Mouse (Mus musculus): ENCODE results near the gene Apbb2.

DNA sequence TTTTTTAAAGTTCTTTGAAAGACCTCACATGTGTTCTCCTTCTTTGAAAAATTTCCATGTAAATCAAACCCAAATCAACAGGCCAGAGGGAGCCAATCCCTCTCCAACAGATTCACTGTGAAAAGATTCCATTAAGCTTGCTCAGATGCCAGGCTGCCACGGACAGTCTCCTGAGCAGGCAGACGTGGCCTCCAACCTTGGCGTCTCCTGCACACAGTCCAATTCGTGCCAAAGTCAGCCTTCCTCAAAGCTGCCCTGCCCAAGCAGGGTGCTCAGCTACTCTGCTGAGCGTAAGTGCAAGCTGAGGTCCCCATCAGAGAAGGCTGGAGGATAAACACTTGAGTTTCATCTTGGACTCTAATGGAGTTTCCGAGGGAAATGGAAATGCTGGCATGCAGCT lies 85.8 kb downstream of the Apbb2 start:
- TF ChIP-seq CTCF (IDR thresholded peaks at IDR 0.05; ENCODE audit: control insufficient read depth, insufficient read depth, insufficient replicate concordance, low read depth, low read length) (no peak), POLR2A (IDR thresholded peaks at IDR 0.05; ENCODE audit: control insufficient read depth, low read depth, low read length) (no peak)
